Mouse (Mus musculus) fat pad, adult 2 months (tissue): ENCODE data around the gene Cbfa2t2.

ENCODE experiments used
- DNase-seq: peaks from one replicate; pipeline ENCODE4 v3.0.0-alpha.2; 2011; ENCODE audit warnings: low read depth, low spot score; ENCODE audit errors: extremely low read depth

Cbfa2t2 gene

DNA sequence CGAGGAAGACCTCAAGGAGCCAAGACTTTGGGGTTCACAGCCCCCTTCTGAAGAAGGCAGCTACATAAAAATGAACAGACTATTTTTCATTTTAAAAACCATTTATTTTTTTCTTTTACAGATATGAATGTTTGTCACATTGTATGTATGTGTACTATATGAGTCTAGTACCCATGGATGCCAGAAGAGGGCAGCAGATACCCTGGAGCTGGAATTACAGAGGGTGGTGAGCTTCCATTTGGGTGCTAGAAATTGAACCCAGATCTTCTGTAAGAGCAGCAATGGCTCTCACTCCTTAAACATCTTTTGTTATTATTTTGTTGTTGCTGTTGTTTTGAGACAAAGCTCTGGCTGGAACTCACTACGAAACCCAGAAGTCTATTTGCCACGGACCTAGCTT lies 10.8 kb upstream of the Cbfa2t2 start:
- no peak for DNase-seq

DNA sequence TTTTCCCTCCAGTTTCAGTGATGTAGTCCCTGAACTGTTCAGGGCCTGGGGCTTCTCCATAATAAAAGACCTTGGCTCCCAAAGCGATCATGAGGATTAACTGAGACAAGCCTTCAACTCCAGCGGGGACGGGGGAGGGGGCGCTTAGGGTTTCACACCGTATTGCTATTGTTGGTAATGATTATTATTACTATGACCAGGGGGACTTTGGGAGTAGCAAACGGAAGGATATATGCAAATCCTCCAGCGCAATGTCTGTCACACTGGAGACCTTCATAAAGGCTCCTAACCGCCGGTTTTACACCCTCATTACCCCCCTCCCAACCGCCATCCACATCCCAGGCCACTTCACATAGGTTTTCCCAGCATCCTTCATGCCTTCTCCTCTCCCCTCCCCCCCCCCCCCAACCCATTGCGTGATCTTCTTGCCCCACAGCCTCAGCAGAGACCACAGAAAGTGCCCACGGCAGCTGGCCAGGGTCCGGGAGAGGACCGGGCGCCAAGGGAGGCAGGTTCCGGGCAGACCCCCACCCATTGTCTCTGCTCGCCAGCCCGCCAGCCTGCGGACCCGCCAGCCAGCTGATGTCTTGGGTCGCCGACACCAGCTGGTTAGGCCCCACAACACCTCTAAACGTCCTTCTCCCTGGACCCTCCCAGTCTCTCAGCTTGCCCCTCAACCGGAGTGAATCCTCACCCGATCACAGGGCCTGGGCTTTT lies 9.9 kb upstream of the Cbfa2t2 start:
- no peak for DNase-seq

DNA sequence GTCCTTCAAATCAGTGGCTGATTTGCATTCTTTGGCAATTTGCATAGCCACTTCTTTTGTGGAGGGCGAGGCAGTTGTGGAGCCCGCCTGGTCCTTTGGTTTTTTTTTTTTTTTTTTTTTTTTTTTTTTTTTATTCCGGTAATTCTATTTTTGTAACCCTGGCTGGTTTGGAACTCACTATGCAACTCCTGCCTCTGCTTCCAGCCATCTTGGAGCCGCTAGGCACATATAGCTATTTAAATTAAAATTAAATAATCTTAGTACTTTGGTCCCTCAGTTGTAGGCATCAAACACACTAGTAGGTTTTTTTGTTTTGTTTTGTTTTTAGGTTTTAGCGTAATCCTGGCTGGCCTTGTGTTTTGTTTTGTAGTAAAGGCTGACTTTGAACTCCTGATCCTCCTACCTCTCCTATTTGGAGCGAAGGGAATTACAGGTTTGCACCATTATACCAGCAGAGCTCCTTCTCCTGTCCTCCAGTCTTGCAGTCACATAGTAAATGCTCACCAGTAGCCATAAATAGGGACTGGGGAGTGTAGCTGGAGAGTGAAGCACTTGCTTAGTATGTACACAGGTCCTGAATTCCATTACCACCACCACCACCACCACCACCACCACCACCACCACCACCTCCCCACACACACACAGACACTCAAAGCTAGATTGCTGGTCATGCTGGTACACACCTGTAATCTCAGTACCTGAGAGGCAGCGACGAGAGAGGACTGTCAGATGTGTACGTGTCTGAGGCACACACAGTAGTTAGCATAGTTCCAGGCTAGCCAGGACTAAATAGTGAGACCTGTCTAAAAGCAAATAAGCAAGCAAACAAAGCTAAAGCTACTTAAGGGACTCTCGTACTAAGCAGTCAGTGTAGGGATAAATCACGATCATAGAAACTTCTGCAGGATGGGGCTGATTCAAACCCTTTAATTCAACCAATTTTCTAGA lies 9.1 kb upstream of the Cbfa2t2 start:
- no peak for DNase-seq

DNA sequence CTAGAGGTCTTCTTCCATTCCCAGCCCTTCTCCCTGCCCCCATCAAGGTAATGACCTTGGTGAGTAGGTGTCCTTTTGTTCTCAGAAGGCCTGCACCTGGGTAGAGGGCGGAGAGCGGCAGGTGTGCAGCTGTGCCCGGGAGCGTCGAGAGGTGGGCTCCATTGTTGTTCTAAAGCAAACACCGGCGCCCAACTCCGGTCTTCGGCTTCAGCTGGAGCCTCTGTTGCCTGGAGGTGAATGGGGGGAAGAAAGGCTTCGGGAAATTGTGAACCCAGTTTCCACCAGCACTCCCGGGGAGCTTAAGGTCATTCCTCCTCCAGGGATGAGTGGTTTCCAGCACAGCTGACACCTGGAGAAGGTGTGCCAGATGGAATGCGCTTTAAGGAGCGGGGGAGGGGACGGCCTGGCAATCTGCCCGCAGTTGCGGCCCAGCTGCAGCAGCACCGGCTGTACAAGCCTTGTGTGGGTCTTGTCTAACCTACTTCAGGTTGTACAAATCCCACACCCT lies 8.4 kb upstream of the Cbfa2t2 start:
- peak; percentile 16 for DNase-seq

DNA sequence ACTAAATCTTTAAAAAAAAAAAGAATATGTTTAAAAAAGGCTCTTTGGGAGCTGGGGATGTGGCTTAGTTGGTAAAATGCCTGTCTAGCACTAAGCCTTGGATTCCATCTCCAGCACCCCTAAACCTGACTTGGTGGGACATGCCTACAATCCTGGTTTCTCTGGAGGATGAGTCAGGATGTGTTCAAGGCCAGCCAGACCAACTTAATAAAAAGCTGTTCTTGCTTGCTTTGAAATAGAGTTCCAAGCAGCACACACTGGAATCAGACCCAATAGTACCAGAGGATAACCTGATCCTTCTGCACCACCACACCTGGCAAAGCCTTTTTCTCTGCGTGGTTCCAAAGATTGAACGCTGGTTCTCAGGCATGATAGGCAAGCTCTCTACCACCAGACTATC lies 5.7 kb upstream of the Cbfa2t2 start:
- no peak for DNase-seq

DNA sequence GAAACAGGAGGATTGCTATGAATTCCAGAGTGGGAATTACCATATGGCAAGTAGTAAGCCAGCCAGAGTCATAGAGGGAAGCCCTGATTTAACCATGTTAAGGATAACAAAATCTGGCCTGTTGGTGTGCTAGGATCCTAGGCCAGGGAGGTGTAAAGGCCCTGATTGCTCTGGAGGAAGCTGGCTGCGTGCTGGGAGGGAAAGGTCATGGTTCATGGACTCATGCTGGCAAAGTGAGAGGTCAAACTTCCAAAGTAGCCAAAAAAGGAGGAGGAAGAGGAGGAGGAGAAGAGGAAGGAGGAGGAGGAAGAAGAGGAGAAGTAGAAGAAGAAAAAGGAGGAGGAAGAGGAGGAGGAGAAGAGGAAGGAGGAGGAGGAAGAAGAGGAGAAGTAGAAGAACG lies 3.6 kb upstream of the Cbfa2t2 start:
- no peak for DNase-seq

DNA sequence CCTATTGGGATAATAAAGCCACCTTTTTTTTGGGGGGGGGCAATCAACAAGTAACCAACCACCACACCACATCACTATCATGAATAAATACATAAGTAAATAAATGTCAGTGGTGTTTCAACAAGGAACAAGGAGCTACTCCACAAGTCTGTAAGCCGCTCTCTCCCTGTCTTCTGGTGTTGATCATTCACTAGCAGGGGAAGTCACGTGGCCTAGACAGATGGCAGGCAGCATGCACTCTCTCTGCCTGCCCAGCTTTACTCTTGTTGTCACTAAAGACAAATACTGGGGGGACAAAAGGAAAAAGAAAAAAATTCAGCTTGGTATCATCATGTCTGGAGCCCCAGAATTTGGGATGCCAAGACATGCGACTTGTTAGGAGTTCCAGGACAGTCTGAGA lies 2.9 kb upstream of the Cbfa2t2 start:
- no peak for DNase-seq

DNA sequence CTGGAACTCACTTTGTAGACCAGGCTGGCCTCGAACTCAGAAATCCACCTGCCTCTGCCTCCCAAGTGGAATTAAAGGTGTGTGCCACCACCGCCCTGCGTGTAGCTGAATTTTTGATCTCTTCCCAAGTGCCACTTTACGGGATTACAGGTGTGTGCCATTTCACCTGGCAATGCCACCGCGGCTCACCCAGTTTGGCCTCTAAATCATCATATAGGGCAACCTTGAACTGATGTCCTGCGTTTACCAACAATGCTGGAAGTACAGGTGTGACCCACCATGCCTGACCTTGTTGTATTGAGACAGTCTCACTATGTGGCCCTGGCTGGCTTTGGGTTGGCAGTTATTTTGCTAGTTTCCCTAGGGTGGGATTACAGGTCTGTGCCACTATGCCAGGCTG lies 1.6 kb upstream of the Cbfa2t2 start:
- DNase-seq, result no peak

DNA sequence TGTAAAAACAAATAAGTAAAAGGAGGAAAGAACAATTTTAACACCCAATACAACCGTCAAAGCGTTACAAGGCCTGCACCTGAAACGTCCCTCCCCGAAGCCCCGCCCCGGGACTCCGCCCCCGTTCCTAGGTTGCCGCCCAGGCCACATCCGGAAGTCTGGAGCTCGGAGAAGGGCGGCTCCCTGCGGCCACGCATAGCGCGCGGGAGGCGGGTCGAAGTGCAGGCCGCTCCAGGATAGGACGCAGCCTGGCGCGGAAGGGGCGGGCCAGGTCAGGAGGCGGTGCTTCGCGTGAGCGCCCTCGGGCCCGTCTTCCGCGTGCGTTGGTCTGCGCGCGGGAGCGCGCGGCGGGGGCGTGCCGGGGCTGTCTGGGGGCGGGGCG lies 214 bp upstream of the Cbfa2t2 start:
- DNase-seq, result peak; percentile 52

DNA sequence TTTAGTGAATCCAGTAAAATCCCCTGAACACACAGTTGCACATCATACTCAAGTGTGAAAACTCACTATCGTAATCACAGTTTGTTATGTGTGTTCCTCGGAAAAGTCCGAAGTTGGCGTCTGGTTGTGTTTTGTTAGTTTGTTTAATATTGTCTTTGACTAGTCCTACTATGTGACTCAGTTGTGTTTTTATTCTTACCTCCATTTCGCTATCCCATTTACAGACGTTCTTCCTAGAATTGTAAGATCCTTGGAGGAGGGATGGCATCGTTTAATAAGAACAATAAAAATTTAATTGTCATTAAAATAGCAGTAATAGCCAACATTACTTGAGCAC lies 878 bp downstream of the Cbfa2t2 start:
- DNase-seq, result no peak

DNA sequence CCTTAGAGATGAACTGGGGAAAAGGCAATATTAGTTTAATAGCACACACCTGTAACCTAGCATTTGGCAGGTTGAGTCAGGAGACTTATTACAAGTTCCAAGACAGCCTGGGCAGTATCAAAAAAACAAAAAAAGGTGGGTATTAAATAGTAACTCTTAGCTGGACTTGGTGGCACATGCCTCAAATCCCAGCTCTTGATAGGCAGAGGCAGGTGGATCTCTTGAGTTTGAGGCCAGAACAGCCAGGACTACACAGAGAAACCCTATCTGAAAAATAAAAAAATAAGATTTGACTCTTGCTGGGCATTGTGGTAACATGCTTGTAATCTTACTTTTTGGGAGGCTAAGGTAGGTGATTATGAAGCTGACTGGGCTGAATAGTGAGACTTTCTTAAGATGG lies 4.2 kb downstream of the Cbfa2t2 start:
- no peak for DNase-seq

DNA sequence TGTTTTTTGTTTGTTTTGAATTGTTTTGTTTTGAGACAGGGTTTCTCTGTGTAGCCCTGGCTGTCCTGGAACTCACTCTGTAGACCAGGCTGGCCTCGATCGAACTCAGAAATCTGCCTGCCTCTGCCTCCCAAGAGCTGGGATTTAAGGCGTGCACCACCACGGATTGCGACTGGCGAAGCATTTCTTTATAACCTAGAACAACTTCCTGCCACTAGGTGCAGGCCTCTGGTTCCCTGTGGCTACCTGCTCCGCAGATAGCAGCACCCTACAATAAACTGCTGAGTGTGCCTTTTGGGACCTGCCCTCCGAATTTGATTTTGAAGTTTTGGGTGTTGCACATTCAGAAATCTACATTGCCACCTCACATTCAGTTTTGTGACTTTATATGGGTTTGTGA lies 11.5 kb downstream of the Cbfa2t2 start:
- no peak for DNase-seq

DNA sequence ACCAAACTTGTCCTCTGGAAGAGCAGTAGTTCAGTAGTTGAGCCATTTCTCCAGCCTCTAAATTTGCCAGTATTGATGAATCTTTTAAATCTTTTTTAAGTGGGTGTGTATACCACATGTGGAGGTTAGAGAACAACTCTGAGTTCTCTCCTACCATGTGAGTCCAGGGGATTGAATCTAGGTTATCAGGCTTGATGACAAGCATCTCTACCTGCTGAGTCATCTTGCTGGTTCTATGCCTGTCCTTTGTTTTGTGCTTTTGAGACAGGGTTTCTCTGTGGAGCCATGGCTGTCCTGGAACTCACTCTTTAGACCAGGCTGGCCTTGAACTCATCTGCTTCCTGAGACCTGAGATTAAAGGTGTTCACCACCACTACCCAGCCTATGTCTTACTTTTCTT lies 12.4 kb downstream of the Cbfa2t2 start:
- no peak for DNase-seq

DNA sequence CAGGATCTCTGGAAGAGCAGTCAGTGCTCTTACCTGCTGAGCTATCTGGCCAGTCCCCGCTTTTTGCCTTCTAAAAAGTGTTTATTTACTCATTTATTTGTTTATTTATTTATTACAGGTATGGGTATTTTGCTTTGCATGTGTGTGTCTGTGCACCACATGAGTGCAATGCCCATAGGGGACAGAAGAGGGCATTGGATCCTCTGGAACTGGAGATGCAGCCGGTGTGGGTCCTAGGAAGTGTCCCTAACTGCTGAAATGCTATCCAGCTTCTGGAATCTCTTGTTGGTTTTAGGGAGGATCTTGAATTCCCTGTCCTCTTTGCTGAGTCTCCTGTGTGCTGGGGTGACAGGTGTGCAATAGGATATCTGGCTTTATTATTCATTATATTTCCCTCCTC lies 16.7 kb downstream of the Cbfa2t2 start:
- DNase-seq, result no peak

DNA sequence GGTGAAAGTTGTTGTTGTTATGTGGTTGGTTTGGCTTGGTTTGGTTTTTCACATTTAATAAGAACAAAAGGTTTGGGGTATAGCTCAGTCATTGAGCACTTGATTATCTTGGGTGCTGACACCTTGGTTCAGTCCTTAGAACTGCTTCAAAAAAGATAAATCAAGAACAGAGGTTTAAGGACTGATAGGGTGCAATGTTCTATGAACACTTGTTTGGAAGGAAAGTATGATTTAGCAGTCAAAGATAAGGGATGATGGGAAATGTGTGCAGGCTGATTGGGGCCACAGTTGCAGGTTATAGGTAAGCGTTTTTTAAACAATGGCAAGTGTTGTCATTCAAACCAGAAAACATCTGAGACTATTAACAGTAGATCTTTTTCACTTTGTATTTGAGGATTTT lies 17.8 kb downstream of the Cbfa2t2 start:
- no peak for DNase-seq

DNA sequence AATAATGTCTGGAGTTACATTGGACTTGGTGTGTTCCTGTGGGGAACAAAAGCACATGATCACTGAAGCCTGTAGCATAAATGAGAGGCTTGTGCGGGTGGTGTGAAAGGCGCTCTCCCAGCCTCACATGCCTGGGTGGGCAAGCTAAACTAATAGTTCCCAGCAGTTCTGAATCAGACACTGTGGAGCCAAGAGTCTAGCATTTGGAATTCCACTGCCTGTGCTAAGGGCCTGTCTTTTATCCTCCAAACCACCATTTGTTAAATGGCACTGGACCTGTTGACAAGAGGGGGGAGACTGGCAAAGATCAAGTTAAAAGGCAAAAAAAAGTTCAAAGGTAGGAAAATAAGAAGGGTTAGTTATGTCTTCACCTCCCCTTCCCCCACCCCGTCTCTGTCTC lies 18.3 kb downstream of the Cbfa2t2 start:
- no peak for DNase-seq

DNA sequence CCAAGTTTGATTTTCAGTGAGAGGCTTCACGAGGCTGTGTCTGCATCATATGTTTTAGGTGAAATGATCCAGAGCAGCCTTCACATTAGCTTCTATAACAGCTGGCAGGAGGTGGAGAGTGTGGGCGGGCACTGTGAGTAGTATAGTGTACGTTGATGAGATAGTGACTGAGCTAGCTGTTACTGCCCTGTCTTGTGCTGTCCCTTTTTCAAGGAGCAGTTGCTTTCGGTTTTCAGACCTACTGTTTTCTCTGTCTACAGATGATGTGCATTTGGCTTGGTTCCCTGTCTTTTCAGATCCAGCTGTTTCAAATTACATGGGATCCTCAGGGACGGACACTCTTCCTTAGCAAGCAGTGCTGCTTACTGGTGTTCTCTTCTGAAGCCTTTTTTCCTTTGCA lies 19.5 kb downstream of the Cbfa2t2 start:
- no peak for DNase-seq

DNA sequence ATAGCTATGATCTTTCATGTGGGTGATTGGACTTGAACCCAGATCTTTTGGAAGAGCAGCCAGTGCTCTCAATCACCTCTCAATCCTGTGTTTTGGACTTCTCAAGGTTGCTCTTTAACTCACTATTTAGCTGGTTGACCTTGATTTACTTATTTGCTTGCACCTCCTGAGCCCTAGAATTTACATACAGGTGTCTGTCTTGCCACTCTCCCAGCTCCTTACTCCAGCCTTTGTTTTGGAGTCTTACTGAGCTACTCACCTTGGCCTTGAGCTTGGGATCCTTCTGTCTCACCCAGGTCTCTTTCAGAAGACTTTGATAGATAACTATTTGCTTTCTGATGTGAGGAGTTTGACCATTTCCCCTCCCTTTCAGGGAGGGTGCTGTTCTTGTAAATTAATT lies 20.3 kb downstream of the Cbfa2t2 start:
- no peak for DNase-seq

DNA sequence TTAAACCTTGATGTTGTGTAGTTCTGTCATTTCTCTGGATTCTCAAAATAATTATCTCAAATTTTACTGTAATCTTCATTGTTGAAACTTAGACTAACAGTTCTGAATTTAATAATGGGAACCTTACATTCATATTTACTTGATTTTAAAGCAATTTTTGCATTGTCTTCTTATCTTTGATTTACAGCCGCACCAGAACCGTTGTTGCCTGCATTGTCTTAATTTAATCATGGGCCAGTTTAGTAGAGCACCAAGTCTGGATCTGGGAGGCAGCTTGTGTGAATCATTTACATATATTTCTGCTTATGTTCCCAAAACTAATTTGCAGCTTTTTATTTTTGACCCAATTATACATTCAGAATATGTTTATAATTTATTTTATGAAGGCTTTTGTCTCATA lies 23.0 kb downstream of the Cbfa2t2 start:
- DNase-seq, result no peak

DNA sequence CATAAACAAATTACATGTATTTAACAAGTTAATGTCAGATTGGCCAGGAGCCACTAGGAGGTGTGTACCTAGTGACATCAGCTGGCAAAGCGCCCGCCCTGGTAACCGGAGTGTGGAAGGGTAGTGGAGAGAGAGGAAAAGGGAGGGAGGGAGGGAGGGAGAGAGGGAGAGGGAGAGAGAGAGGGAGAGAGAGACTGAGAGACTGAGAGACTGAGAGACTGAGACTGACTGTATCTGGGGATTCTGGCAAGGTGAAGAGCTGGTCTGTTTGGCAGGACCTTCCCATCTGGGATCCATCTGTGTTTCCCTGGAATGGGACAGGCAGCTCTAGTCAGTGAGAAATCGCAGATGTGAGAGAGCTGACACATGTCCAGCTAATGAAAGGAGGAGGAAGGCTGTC lies 23.6 kb downstream of the Cbfa2t2 start:
- no peak for DNase-seq

DNA sequence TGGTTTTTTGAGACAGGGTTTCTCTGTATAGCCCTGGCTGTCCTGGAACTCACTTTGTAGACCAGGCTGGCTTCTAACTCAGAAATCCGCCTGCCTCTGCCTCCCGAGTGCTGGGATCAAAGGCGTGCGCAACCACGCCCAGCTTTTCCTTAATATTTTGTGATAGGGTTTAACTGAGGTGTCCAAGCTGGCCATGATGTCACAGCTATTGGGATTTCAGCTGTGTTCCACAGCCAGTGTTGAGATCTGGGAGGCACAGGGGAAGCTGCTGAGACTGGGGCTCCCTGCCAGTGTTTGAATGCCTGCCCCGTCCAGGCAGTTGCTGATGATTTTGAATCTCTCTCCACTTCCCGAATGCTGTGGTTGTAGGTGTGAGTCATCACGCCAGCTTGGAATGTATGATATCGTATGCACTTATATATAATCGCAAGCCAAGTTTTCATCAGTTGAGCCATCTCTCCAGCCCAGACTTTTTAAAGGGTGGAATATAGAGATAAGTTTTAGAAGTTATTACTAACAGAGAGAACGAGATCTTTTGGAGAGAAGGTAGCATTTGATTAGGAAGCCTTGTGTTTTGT lies 27.4 kb downstream of the Cbfa2t2 start:
- DNase-seq, result no peak

DNA sequence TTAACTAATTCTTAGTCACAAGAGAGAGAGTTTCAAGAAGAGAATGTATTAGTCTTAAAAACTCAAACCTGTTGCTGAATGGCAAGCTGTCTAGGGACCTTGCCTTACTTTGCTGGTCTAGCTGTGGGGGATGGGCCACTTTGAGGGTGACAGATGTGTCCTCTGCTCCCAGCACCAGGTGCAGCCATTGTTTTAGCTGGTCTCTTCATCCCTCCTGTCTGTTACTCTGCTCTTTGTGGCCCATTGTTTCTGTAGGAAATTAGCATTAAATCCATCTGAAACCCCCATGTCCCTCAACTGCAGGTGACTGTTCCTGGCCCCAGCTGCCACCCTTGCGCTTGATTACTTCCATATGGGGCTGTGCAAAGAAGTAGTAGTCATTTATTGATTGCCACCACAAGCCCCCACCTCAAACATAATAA lies 29.6 kb downstream of the Cbfa2t2 start:
- DNase-seq, result no peak
